15 mouse cellular contexts compared by ENCODE assay signal in the genomic region with DNA sequence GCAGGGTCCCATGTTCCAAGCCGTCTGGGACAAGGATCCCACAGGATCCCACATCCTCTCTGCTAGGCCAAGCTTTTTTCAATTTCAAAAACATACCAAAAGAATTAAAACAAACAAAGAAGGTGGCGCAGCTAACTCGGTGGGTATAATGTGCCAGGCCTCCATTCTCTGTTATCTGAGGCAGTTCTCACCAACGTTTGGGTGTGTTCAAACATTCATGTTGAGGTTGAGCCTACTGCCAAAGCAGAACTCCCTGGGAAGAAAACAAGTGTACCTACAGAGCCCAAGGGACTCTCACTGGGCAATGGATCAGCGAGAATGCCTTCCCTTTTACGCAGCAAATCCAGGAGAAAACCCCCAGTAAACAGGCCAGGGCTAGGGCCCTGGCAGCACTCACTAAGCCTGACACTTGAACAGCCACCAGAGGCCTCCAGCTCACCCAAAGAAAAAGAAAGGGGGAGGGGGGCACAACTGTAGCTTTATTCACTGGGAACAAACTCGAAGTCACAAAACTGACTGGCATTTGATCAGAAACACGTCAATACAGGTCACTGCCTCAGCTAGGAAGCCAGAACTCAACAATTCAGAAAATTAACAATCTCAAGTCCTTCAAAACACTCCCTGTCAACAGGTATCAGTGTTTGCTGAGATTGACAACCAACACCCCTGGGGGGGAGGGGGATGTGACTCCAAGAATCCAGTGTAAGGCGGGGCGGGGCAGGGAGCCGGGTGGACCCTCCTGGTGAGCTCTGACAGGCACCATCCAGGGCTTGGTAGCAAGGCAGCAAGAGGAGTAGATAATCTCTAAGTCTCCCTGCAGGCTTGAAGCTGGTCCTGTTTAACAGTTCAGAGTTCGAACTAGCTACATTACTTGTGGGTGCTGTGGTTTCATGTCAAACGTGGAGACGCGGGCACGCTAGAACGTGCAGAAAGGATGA.
DNase-seq lines count a peak whose midpoint lies in the region; ATAC-seq and TF ChIP-seq lines count a peak whose summit lies in the region.
"Had no signal": no experiment of that assay in that cellular context is flagged by ENCODE, and none has a peak within 500 bp of the region (broad histone marks: within the 10 kb centered on the region; RNA-seq: fewer than 3 reads in every experiment).

No protein-coding gene starts in this region.

- peak overlapping the region; percentile 22; the same call in 1 of the 2 replicates for H3K27ac ChIP-seq in left cerebral cortex, adult 2 months
- H3K27ac ChIP-seq in brown adipose tissue, adult 24 weeks (replicated peaks; ENCODE audit: low read depth, low read length) = peak overlapping the region; percentile 68
- H3K27ac ChIP-seq in thymus, adult 2 months (ENCODE audit: control insufficient read depth, insufficient read depth, low read length) = no peak overlapping the region
- H3K27ac ChIP-seq: hindbrain, embryonic 15.5 days; macrophage had no signal

- TF ChIP-seq POLR2A in thymus, adult 2 months (IDR thresholded peaks at IDR 0.05; ENCODE audit: control insufficient read depth, extremely low read depth, insufficient read depth, low read length, poor library complexity) = no peak

- no peak; the same call in 1 of the 2 replicates for TF ChIP-seq CTCF in left cerebral cortex, adult 2 months (IDR thresholded peaks at IDR 0.05)
- TF ChIP-seq CTCF in thymus, adult 2 months (IDR thresholded peaks at IDR 0.05; ENCODE audit: borderline replicate concordance, control insufficient read depth, extremely low read depth, insufficient read depth, low read length, poor library complexity) = no peak

- H3K36me3 ChIP-seq in thymus, adult 2 months (ENCODE audit: control insufficient read depth, insufficient read depth, low read length) = peaks cover 3% of the 10 kb centered on the region; the same call in 1 of the 2 replicates

- H3K27me3 ChIP-seq in thymus, adult 2 months (ENCODE audit: control insufficient read depth, insufficient read depth, low read length) = no peaks in the 10 kb centered on the region
- H3K27me3 ChIP-seq: hindbrain, embryonic 15.5 days had no signal

- DNase-seq in adrenal gland, postnatal 14 days = peak; percentile 54
- DNase-seq in adrenal gland, postnatal 25 days = no peak
- DNase-seq in left cerebral cortex, adult 2 months (ENCODE audit: extremely low spot score in 1 of 2, low spot score in 2 of 2) = no peak
- no peak for DNase-seq in left cerebral cortex, postnatal 4 days
- DNase-seq in gastrocnemius, postnatal 25 days = no peak
- no peak for DNase-seq in thymus, adult 2 months
- DNase-seq: adrenal gland, adult 8-10 months; cerebellum, adult 9-11 months; kidney, postnatal 10 days; layer of hippocampus, postnatal 36 days; liver had no signal

- intact Hi-C loops in left cerebral cortex, adult 2 months (cut with DNase I) = no loop called here
- intact Hi-C loops in left cerebral cortex, postnatal 4 days (cut with DNase I) = no loop called here

- ATAC-seq in megakaryocyte progenitor cell, adult 5-6 weeks (replicated peaks; ENCODE audit: poor library complexity) = peak; percentile 55

- H3K4me1 ChIP-seq in brown adipose tissue, adult 24 weeks (ENCODE audit: control insufficient read depth, insufficient read depth, insufficient read length, low read length) = peaks cover 17% of the 10 kb centered on the region
- H3K4me1 ChIP-seq in thymus, adult 2 months (replicated peaks; ENCODE audit: control insufficient read depth, insufficient read depth, low read length) = peaks cover 5% of the 10 kb centered on the region

- WGBS in thymus, adult 2 months = 86% methylated on average over 17 of the region's 17 CpGs

- no peak overlapping the region for H3K4me3 ChIP-seq in left cerebral cortex, adult 2 months
- H3K4me3 ChIP-seq in brown adipose tissue, adult 24 weeks (ENCODE audit: insufficient read depth, low read depth, low read length) = no peak overlapping the region
- H3K4me3 ChIP-seq in thymus, adult 2 months (ENCODE audit: control insufficient read depth, insufficient read depth, low read length) = no peak overlapping the region
- H3K4me3 ChIP-seq: hindbrain, embryonic 15.5 days had no signal
